Mouse (Mus musculus) cortical plate, adult 2 months (tissue): ENCODE measurements around the gene Tmem40.

Source experiments
- CTCF ChIP-seq: fragments of 200-500 bp; IDR thresholded peaks from 2 replicates; pipeline ENCODE4 v1.5.1; 2011; ENCODE audit warnings: mild to moderate bottlenecking, control low read depth, low read length; ENCODE audit not compliant: insufficient read depth; ENCODE audit errors: extremely low read depth
- POLR2A ChIP-seq: fragments of 200-500 bp; IDR thresholded peaks from 2 replicates; pipeline ENCODE4 v1.6.1; 2011; ENCODE audit warnings: mild to moderate bottlenecking, low read length, control low read depth; ENCODE audit not compliant: insufficient read depth; ENCODE audit errors: extremely low read depth

DNA sequence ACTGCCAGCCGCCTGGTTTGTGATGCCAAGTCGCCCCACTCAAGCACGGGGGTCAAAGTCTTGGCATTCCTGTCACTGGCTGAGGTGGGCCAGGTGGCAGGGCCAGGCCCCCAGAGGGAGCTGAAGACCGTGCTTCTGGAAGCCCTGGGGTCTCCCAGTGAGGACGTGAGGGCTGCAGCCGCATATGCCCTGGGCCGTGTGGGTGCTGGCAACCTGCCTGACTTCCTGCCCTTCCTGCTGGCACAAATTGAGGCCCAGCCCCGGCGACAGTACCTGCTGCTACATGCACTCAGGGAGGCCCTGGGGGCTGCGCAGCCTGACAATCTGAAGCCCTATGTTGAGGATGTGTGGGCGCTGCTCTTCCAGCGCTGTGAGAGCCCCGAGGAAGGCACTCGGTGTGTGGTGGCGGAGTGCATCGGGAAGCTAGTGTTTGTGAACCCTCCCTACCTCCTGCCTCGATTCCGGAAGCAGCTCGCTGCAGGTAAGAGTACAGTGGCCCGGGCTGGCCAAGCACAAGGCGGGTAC lies 30.5 kb upstream of the Tmem40 start:
- no peak for TF ChIP-seq CTCF
- TF ChIP-seq POLR2A = no peak
